Mouse (Mus musculus): ENCODE results near the gene Bicc1. TPM values are rescaled to one million over a fixed set of nuclear protein-coding genes. Genes with fewer than 3 reads are reported as not detected.
A peak's percentile ranks its signal among the peaks of the same experiment; 100 is the strongest.

Gene Bicc1
- polyA plus RNA-seq, 1 experiment from 2014 or later, result 4.5 TPM

DNA sequence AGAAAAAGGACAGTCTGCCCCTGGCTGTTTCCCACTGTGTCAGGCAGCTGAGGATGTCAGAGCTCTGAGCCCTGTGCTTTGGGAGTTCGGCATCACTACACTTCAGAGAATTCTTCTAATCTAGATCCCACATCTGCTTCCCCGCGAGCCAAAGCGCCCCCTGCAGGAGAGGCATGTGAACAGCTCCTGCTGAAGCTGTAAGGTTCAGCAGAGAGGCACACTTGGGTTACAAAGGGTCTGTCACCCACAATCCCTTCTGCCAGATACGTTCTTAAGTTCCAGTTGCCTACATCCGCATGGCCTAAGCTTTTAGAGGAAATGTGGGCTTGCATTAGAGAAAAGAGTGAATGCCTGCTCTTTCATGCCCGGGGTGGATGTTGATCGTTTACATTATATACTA is 283.4 kb downstream of the Bicc1 start:
- peak; percentile 38 for DNase-seq (ENCODE audit: low spot score)

DNA sequence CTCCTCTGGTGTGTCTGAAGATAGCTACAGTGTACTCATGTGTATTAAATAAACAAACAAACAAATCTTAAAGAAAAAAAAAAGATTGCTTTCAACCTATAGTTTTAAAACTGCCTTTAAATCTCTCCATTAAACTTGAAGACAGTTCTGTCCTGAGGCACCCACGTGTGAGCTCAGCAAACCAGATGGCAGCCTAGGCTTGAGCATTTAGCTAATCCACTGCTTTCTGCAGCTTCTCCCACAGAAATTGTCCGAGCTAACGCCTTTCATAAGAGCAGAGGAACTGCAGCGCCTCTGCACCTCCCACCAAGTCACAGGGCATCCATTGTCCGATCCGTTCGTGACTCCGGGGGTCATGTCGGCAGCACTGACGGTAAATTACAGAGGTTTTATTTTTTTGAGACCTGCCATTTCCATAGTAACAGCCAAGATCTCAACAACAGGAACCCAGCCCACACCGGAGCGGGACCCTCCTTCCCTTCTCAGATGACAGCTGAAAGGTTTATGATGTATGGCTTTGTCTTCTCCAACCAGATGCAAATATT is 284.4 kb downstream of the Bicc1 start:
- H3K36me3 ChIP-seq, result no peaks in the 10 kb centered on the region
- H3K9me3 ChIP-seq (replicated peaks), result no peaks in the 10 kb centered on the region
- WGBS, result 74% methylated on average over 12 of the region's 12 CpGs
- no peaks in the 10 kb centered on the region for H3K27me3 ChIP-seq (ENCODE audit: low read depth, poor library complexity, severe bottlenecking)
- peak; percentile 33 for DNase-seq (ENCODE audit: low spot score)
- no peaks in the 10 kb centered on the region for H3K4me1 ChIP-seq
- H3K27ac ChIP-seq, result no peak overlapping the region
- H3K4me3 ChIP-seq, result no peak overlapping the region

More for the DNA sequence above, 283.4 kb downstream of the Bicc1 start:
- Histone ChIP-seq H3K4me3 (no peak overlapping the region), H3K36me3 (no peaks in the 10 kb centered on the region), H3K27ac (no peak overlapping the region), H3K9me3 (replicated peaks) (no peaks in the 10 kb centered on the region), H3K4me1 (no peaks in the 10 kb centered on the region), H3K27me3 (ENCODE audit: low read depth, poor library complexity, severe bottlenecking) (no peaks in the 10 kb centered on the region)
- 77% methylated on average over 8 of the region's 8 CpGs for WGBS

Other genes with a start within 250 kb of the Bicc1 start
- gene Tfam, start 78.6 kb upstream of the Bicc1 start, polyA plus RNA-seq (2016; fragmentation: Nextera tagmentation; extraction: Ambion mirVana), result 90.7 and 91.3 TPM in 2 replicates
- 86.7 and 94.2 TPM in 2 replicates for gene Ube2d1, start 125.6 kb upstream of the Bicc1 start, polyA plus RNA-seq (2016; fragmentation: Nextera tagmentation; extraction: Ambion mirVana)
- 112 and 125 TPM in 2 replicates for gene Cisd1, start 185.3 kb upstream of the Bicc1 start, polyA plus RNA-seq (2016; fragmentation: Nextera tagmentation; extraction: Ambion mirVana)
- gene Ipmk, start 188.1 kb upstream of the Bicc1 start, polyA plus RNA-seq (2016; fragmentation: Nextera tagmentation; extraction: Ambion mirVana), result 18.3 and 19.6 TPM in 2 replicates

Measured in limb, embryonic 10.5 days (tissue).